Mouse (Mus musculus): ENCODE data around the gene Ccdc170. TPM values are rescaled to one million over a fixed set of nuclear protein-coding genes. Genes with fewer than 3 reads are reported as not detected.

Ccdc170 gene
- 0.45 and 0.47 TPM in 2 replicates for polyA plus RNA-seq (2012; rRNA removed)

DNA sequence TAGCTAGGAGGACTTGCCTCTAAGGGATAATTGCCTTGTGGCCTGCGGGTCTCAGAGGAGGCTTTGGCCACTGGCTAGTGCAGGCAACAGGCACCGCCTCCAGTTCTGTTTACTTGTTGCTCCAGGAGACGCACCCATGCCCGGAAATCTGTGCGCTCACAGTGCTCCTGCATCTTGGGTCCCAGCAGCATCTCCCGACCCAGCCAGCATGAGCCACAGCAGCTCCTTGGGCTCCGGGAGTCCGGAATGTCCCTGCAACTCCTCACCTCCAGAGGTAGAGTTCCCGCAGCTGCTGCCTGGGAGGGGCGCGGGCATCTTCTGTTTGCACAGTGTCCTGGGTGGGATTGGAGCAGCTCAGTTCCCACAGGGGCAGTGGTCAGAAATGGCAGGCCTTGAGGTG lies at the start of gene Ccdc170:
Ccdc170 (plus strand) TSS at position 148 of the 400 bp plus-strand sequence.

GRCm38 (mm10) chr10:4611386-4612155 lies 129.3 kb downstream of the Ccdc170 start, which contains the start of gene Esr1:
TSS of gene Esr1 (plus strand) at chr10:4611593.

Other genes with a start within 250 kb of the Ccdc170 start
- gene Akap12, start 216.1 kb upstream of the Ccdc170 start, polyA plus RNA-seq (2012; rRNA removed) = 24.0 and 27.5 TPM in 2 replicates
- 12.3 and 13.1 TPM in 2 replicates for gene Zbtb2, start 94.4 kb upstream of the Ccdc170 start, polyA plus RNA-seq (2012; rRNA removed)
- 59.6 and 60.1 TPM in 2 replicates for gene Rmnd1, start 50.1 kb upstream of the Ccdc170 start, polyA plus RNA-seq (2012; rRNA removed)
- 11.4 and 12.0 TPM in 2 replicates for gene Armt1, start 50.0 kb upstream of the Ccdc170 start, polyA plus RNA-seq (2012; rRNA removed)
- gene Esr1, start 129.1 kb downstream of the Ccdc170 start, polyA plus RNA-seq (2012; rRNA removed) = 0.64 and 0.65 TPM in 2 replicates